Mouse (Mus musculus) midbrain, postnatal 0 days (tissue): ENCODE results near the gene Fam193b. TPM values are rescaled to one million over a fixed set of nuclear protein-coding genes. Genes with fewer than 3 reads are reported as not detected.

Source experiments
- ATAC-seq: fragments of 200-750 bp; cut with Nextera tagmentation; 2 replicates; pipeline ENCODE4 v1.8.0; 2017; ENCODE audit warnings: moderate number of reproducible peaks, mild to moderate bottlenecking, moderate TSS enrichment, moderate library complexity; ENCODE audit not compliant: low FRiP score
- DNase-seq: peaks from one replicate; pipeline ENCODE4 v3.0.0-alpha.2; 2015; ENCODE audit warnings: low spot score
- H3K27ac ChIP-seq: fragments of 300-500 bp; sonication (generic); 2 replicates; pipeline ENCODE4 v1.5.1; 2014; ENCODE audit warnings: low read depth, mild to moderate bottlenecking, low read length, mixed read lengths
- H3K27me3 ChIP-seq: fragments of 300-500 bp; sonication (generic); 2 replicates; pipeline ENCODE4 v1.6.1; 2014; ENCODE audit warnings: low read length, control low read depth, mixed read lengths; ENCODE audit not compliant: insufficient read depth
- H3K36me3 ChIP-seq: fragments of 300-500 bp; sonication (generic); 2 replicates; pipeline ENCODE4 v1.6.1; 2014; ENCODE audit warnings: low read length, control low read depth, mixed read lengths; ENCODE audit not compliant: insufficient read depth
- H3K4me1 ChIP-seq: fragments of 300-500 bp; sonication (generic); 2 replicates; pipeline ENCODE4 v1.6.1; 2014; ENCODE audit warnings: mild to moderate bottlenecking, control low read depth, antibody characterized with exemption, low read length, mixed read lengths; ENCODE audit not compliant: insufficient read depth
- H3K4me2 ChIP-seq: fragments of 300-500 bp; sonication (generic); 2 replicates; pipeline ENCODE4 v1.6.1; 2014; ENCODE audit warnings: low read depth, mild to moderate bottlenecking, low read length, mixed read lengths; ENCODE audit not compliant: poor library complexity, severe bottlenecking
- H3K4me3 ChIP-seq: fragments of 300-500 bp; sonication (generic); 2 replicates; pipeline ENCODE4 v1.5.1; 2014; ENCODE audit warnings: low read depth, mild to moderate bottlenecking, low read length, moderate library complexity
- H3K9ac ChIP-seq: fragments of 300-500 bp; sonication (generic); replicated peaks from 2 replicates; pipeline ENCODE4 v1.6.1; 2014; ENCODE audit warnings: mild to moderate bottlenecking, low read length, moderate library complexity, mixed read lengths; ENCODE audit not compliant: poor library complexity, severe bottlenecking
- H3K9me3 ChIP-seq: fragments of 300-500 bp; sonication (generic); 2 replicates; pipeline ENCODE4 v1.6.1; 2016; ENCODE audit warnings: low read length, control low read depth
- CTCF ChIP-seq: IDR thresholded peaks from 2 replicates; pipeline ENCODE4 v1.5.1; 2016; ENCODE audit warnings: antibody characterized with exemption, mild to moderate bottlenecking
- WGBS: fragments of 180-500 bp; shearing (Covaris S2); extraction: QIAGEN DNeasy Blood & Tissue Kit; methylation state at CpG from one replicate; pipeline ENCODE4 v1.1.7; 2014; 5-methylcytosine and 5-hydroxymethylcytosine counted together
- polyA plus RNA-seq: library from polyadenylated mRNA; unstranded; fragments of >200 nt; fragmentation: Nextera tagmentation; extraction: Ambion mirVana; gene quantifications from 2 replicates; pipeline ENCODE4 v1.2.1, GENCODE M21; 2015
- total RNA-seq: library from RNA; depleted of rRNA; stranded (reverse); fragments of >200 nt; gene quantifications from 2 replicates; pipeline ENCODE4 v1.2.3, GENCODE M21; 2014

The Fam193b gene
- total and polyA plus RNA-seq, 2 experiments from 2014 or later, result 42.7 to 73.9 TPM

- TF ChIP-seq CTCF, result no peak
Observed at GRCm38 (mm10) chr13:55548426-55548825, 22.5 kb downstream of the Fam193b start.

GRCm38 (mm10) chr13:55547916-55548315 is 23.0 kb downstream of the Fam193b start:
- ATAC-seq, result no peak
- Histone ChIP-seq H3K27me3 (no peaks in the 10 kb centered on the region), H3K9ac (no peak overlapping the region), H3K9me3 (no peaks in the 10 kb centered on the region), H3K27ac (no peak overlapping the region), H3K36me3 (peaks cover 73% of the 10 kb centered on the region), H3K4me3 (no peak overlapping the region), H3K4me1 (no peaks in the 10 kb centered on the region), H3K4me2 (no peak overlapping the region)
- DNase-seq, result no peak
- TF ChIP-seq CTCF, result no peak
- 97% methylated on average over 2 of the region's 2 CpGs for WGBS

More at GRCm38 (mm10) chr13:55548426-55548825, 22.5 kb downstream of the Fam193b start:
- H3K36me3 ChIP-seq, result peaks cover 73% of the 10 kb centered on the region
- H3K9me3 ChIP-seq, result no peaks in the 10 kb centered on the region
- H3K9ac ChIP-seq, result no peak overlapping the region
- no peak overlapping the region for H3K4me2 ChIP-seq
- H3K4me3 ChIP-seq, result no peak overlapping the region
- no peaks in the 10 kb centered on the region for H3K27me3 ChIP-seq
- 91% methylated on average over 5 of the region's 5 CpGs for WGBS
- H3K27ac ChIP-seq, result no peak overlapping the region
- no peaks in the 10 kb centered on the region for H3K4me1 ChIP-seq
- DNase-seq, result no peak
- ATAC-seq, result no peak

DNA sequence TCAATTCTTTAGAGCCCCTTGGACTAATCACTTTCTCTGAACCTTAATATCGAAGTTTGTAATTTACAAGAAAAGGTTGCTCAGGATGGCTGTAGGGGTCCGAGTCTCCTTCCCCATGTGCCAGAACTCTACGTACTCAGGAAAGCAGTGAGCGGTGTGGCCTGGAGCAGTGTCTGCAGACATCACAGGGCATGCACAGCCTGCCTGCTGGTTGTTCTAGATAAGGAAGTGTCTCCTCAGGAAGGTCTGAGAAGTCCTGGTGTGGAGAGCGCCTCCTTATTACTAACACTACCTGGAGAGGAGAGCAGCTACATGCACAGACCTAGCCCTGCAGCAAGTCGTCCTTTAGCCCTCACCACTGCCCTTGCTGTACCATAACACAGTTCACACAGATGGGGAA is 26.1 kb downstream of the Fam193b start:
- H3K9me3 ChIP-seq, result no peaks in the 10 kb centered on the region
- no peak overlapping the region for H3K4me2 ChIP-seq
- H3K27me3 ChIP-seq, result no peaks in the 10 kb centered on the region
- WGBS, result 92% methylated on average over 6 of the region's 6 CpGs
- H3K27ac ChIP-seq, result no peak overlapping the region
- ATAC-seq, result no peak
- H3K4me3 ChIP-seq, result no peak overlapping the region
- DNase-seq, result no peak
- H3K9ac ChIP-seq, result no peak overlapping the region
- H3K36me3 ChIP-seq, result peaks cover 86% of the 10 kb centered on the region
- no peaks in the 10 kb centered on the region for H3K4me1 ChIP-seq
- TF ChIP-seq CTCF, result no peak

GRCm38 (mm10) chr13:55543447-55543846 is 27.5 kb downstream of the Fam193b start:
- H3K4me1 ChIP-seq, result no peaks in the 10 kb centered on the region
- ATAC-seq (no peak), DNase-seq (no peak)
- H3K9me3 ChIP-seq, result no peaks in the 10 kb centered on the region
- H3K36me3 ChIP-seq, result peaks cover 85% of the 10 kb centered on the region
- H3K4me3 ChIP-seq, result no peak overlapping the region
- H3K27ac ChIP-seq, result no peak overlapping the region
- WGBS, result 93% methylated on average over 8 of the region's 8 CpGs
- H3K9ac ChIP-seq, result no peak overlapping the region
- no peaks in the 10 kb centered on the region for H3K27me3 ChIP-seq
- no peak overlapping the region for H3K4me2 ChIP-seq
- TF ChIP-seq CTCF, result no peak

DNA sequence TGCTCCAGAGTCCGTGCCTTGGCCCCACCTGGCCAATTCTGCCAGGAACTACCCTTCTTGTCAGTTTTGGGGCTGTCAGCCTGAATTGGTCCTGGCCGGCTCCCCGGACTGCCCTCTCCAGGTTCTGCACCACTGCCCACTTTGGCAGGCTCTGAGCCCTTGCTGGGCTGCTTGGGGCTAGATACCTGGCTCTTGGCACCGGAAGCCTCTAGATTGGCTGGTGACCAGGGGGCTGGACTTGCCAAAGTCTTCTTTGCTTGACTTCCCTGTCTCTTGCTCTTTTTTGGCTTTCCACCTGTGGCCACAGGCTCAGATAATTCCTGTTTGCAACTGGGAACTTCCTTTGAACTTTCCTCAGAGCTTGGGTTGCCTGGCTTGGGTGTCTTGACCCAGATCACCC is 28.0 kb downstream of the Fam193b start:
- peaks cover 84% of the 10 kb centered on the region for H3K36me3 ChIP-seq
- no peak for DNase-seq
- WGBS, result 93% methylated on average over 4 of the region's 4 CpGs
- no peak overlapping the region for H3K4me3 ChIP-seq
- ATAC-seq, result no peak
- no peak for TF ChIP-seq CTCF
- no peaks in the 10 kb centered on the region for H3K27me3 ChIP-seq
- H3K27ac ChIP-seq, result no peak overlapping the region
- H3K9me3 ChIP-seq, result no peaks in the 10 kb centered on the region
- H3K4me1 ChIP-seq, result no peaks in the 10 kb centered on the region
- no peak overlapping the region for H3K4me2 ChIP-seq
- H3K9ac ChIP-seq, result no peak overlapping the region

- 90% methylated on average over 2 of the region's 2 CpGs for WGBS
- no peaks in the 10 kb centered on the region for H3K27me3 ChIP-seq
- TF ChIP-seq CTCF, result peak; percentile 52
- ATAC-seq (no peak), DNase-seq (no peak)
- no peak overlapping the region for H3K9ac ChIP-seq
- 0 out of 2 replicates have a peak, but pooled peaks cover 3% of the 10 kb centered on the region for H3K4me1 ChIP-seq
- peaks cover 66% of the 10 kb centered on the region for H3K36me3 ChIP-seq
- no peak overlapping the region for H3K4me3 ChIP-seq
- no peak overlapping the region for H3K27ac ChIP-seq
- H3K4me2 ChIP-seq, result no peak overlapping the region
- H3K9me3 ChIP-seq, result no peaks in the 10 kb centered on the region
Observed at GRCm38 (mm10) chr13:55540933-55541332, 30.0 kb downstream of the Fam193b start.
